Mouse (Mus musculus) midbrain, embryonic 11.5 days (tissue): ENCODE data around the gene Eme1. TPM values are rescaled to one million over a fixed set of nuclear protein-coding genes. Genes with fewer than 3 reads are reported as not detected.
"Not testable (repeated sequence)": the region's sequence is repeated elsewhere in the genome, so short reads cannot be mapped to it uniquely, and the experiment has no call there.

Experiments
- ATAC-seq: fragments of 200-750 bp; cut with Nextera tagmentation; 2 replicates; pipeline ENCODE4 v1.8.0; 2017; ENCODE audit warnings: moderate TSS enrichment, moderate library complexity; ENCODE audit not compliant: low FRiP score
- DNase-seq: peaks from one replicate; pipeline ENCODE4 v3.0.0; 2015; ENCODE audit warnings: low spot score; ENCODE audit errors: missing footprints
- H3K27ac ChIP-seq: fragments of 300-500 bp; sonication (generic); 2 replicates; pipeline ENCODE4 v1.5.1; 2014; ENCODE audit warnings: low read depth, low read length
- H3K27me3 ChIP-seq: fragments of 300-500 bp; sonication (generic); 2 replicates; pipeline ENCODE4 v1.6.1; 2014; ENCODE audit warnings: mild to moderate bottlenecking, low read length, moderate library complexity, mixed read lengths; ENCODE audit not compliant: control insufficient read depth, insufficient read depth
- H3K36me3 ChIP-seq: fragments of 300-500 bp; sonication (generic); 2 replicates; pipeline ENCODE4 v1.6.1; 2014; ENCODE audit warnings: mild to moderate bottlenecking, low read length, moderate library complexity, mixed read lengths; ENCODE audit not compliant: control insufficient read depth, insufficient read depth
- H3K4me1 ChIP-seq: fragments of 300-500 bp; sonication (generic); 2 replicates; pipeline ENCODE4 v1.6.1; 2014; ENCODE audit warnings: low read length; ENCODE audit not compliant: control insufficient read depth, insufficient read depth
- H3K4me2 ChIP-seq: fragments of 300-500 bp; sonication (generic); 2 replicates; pipeline ENCODE4 v1.6.1; 2014; ENCODE audit warnings: mild to moderate bottlenecking, moderate library complexity
- H3K4me3 ChIP-seq: fragments of 300-500 bp; sonication (generic); 2 replicates; pipeline ENCODE4 v1.5.1; 2014; ENCODE audit warnings: low read depth, low read length
- H3K9ac ChIP-seq: fragments of 300-500 bp; sonication (generic); 2 replicates; pipeline ENCODE4 v1.6.1; 2014; ENCODE audit warnings: low read length
- H3K9me3 ChIP-seq: fragments of 300-500 bp; sonication (generic); 2 replicates; pipeline ENCODE4 v1.6.1; 2016; ENCODE audit warnings: low read length; ENCODE audit not compliant: control insufficient read depth
- WGBS: fragments of 180-500 bp; shearing (Covaris S2); extraction: QIAGEN DNeasy Blood & Tissue Kit; methylation state at CpG from one replicate; pipeline ENCODE4 v1.1.7; 2014; 5-methylcytosine and 5-hydroxymethylcytosine counted together
- polyA plus RNA-seq: library from polyadenylated mRNA; unstranded; fragments of >200 nt; fragmentation: Nextera tagmentation; extraction: Ambion mirVana; gene quantifications from 2 replicates; pipeline ENCODE4 v1.2.1, GENCODE M21; 2014

Gene Eme1
- polyA plus RNA-seq, 1 experiment from 2014 or later, result 47.7 TPM

DNA sequence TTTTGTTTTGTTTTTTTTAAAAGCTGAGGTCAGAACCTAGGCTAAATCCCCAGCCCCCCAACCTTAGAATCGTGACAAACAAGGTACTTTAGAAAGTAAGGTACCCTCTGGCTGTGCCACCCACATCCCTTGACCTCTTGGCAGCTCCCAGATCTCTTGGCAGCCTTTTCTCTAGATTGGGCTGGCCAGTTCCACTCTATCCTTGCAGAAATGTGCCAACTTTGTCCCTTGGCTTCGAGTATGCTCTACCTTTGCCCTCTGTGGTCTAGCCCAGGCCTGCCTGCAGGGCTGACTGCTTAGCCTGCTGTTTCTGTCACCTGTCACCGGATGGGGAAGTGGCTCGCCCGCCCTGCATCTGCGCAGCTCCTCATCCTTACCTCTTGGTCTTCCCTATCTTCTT is 11.5 kb upstream of the Eme1 start:
- Histone ChIP-seq H3K9ac (no peak overlapping the region), H3K36me3 (peaks cover 39% of the 10 kb centered on the region), H3K4me3 (no peak overlapping the region), H3K27ac (no peak overlapping the region), H3K4me2 (no peak overlapping the region), H3K9me3 (no peaks in the 10 kb centered on the region), H3K4me1 (no peaks in the 10 kb centered on the region), H3K27me3 (no peaks in the 10 kb centered on the region)
- 92% methylated on average over 6 of the region's 6 CpGs for WGBS
- ATAC-seq (no peak), DNase-seq (no peak)

DNA sequence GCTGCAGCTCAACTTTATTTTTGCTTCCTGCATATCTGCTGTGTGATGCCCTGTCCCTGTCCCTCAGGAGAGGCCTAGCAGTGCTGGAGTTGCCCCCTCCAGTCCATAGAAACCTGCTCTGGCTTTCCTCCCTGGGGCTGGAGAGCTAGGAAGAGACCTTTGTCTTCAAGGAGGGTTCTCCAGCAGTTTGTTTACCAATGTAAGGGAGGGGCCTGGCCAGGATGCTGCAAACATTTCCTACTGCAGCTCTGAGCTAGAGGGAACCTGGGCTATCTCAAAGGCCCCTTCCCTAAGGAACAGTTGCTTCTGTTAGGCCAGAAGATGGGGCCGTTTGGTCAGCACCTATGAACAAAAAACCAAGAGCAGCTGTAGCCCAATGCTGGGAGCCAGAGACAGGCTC is 7.6 kb upstream of the Eme1 start:
- ATAC-seq (no peak), DNase-seq (no peak)
- peaks cover 12% of the 10 kb centered on the region for H3K36me3 ChIP-seq
- H3K4me3 ChIP-seq, result no peak overlapping the region
- H3K27me3 ChIP-seq, result no peaks in the 10 kb centered on the region
- no peaks in the 10 kb centered on the region for H3K9me3 ChIP-seq
- H3K27ac ChIP-seq, result no peak overlapping the region
- no peaks in the 10 kb centered on the region for H3K4me1 ChIP-seq
- 55% methylated on average over 1 of the region's 1 CpGs for WGBS
- H3K4me2 ChIP-seq, result no peak overlapping the region
- no peak overlapping the region for H3K9ac ChIP-seq

DNA sequence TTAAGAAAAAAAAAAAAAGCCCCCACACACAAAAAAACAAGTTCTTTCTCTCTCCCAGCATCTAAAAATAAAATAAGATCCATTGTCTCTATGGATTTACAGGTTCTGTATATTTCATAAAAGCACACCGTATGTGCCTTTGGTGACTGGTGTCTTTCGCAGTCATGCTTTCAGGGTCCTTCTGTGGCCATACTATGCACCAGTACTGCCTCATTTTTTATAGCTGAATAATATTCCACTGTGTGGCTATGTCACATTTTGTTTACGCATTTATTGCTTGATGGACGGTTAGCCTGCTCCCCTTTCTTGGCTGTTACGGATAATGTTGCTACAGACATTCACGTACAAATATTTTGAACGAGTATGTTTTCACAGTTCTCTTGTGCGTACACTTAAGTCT is 791 bp downstream of the Eme1 start:
- Histone ChIP-seq H3K27ac (no peak overlapping the region), H3K36me3 (peaks cover 5% of the 10 kb centered on the region), H3K4me3 (peak overlapping the region; percentile 53), H3K4me2 (peak overlapping the region; percentile 58), H3K4me1 (peaks cover 5% of the 10 kb centered on the region; the same call in 1 of the 2 replicates), H3K9me3 (no peaks in the 10 kb centered on the region), H3K27me3 (no peaks in the 10 kb centered on the region), H3K9ac (peak overlapping the region; percentile 67; the same call in 1 of the 2 replicates)
- DNase-seq (no peak), ATAC-seq (no peak)
- 45% methylated on average over 8 of the region's 8 CpGs for WGBS

DNA sequence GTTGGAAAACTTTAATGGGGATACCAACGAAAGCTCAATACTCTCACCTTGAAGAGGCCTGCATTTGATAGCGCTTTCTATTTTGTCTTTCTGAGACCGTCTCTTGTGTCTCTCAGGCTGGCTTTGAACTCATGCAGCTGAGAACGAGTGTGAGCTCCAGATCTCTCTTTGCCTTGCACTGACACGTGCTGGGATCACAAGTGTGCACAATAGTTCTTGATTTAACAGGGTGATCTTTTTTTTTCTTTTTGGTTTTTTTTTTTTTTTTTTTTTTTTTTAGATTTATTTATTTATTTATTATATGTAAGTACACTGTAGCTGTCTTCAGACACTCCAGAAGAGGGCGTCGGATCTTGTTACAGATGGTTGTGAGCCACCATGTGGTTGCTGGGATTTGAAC is 2.5 kb downstream of the Eme1 start:
- H3K36me3 ChIP-seq, result peaks cover 12% of the 10 kb centered on the region
- not testable (repeated sequence) for H3K27ac ChIP-seq, H3K4me2 ChIP-seq, H3K4me3 ChIP-seq, H3K4me1 ChIP-seq, H3K27me3 ChIP-seq, ATAC-seq, DNase-seq, H3K9ac ChIP-seq, H3K9me3 ChIP-seq
- WGBS, result 97% methylated on average over 5 of the region's 7 CpGs

DNA sequence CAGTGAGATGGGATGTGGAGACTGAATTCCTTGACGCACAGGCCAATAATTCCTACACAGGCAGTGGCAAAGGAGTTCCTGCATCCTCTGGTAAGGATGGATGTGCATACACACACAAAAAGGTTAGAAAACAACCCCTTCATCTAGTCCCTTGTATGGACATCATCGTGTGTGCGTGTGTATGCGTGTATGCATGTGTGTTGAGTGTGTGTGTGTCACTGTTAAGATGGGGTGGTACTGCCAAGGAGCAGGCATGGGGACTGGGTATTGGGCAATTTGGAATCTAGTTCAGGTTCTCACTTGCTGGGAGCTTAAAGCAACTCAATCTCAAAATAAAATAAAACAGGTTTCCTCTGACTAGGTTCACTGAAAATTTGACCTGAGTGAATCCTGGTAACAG is 7.3 kb downstream of the Eme1 start:
- Histone ChIP-seq H3K4me3 (no peak overlapping the region), H3K4me1 (no peaks in the 10 kb centered on the region), H3K36me3 (peaks cover 34% of the 10 kb centered on the region), H3K27ac (no peak overlapping the region), H3K9me3 (no peaks in the 10 kb centered on the region), H3K27me3 (no peaks in the 10 kb centered on the region), H3K4me2 (no peak overlapping the region), H3K9ac (no peak overlapping the region)
- no peak for ATAC-seq
- 96% methylated on average over 4 of the region's 4 CpGs for WGBS
- DNase-seq, result no peak

DNA sequence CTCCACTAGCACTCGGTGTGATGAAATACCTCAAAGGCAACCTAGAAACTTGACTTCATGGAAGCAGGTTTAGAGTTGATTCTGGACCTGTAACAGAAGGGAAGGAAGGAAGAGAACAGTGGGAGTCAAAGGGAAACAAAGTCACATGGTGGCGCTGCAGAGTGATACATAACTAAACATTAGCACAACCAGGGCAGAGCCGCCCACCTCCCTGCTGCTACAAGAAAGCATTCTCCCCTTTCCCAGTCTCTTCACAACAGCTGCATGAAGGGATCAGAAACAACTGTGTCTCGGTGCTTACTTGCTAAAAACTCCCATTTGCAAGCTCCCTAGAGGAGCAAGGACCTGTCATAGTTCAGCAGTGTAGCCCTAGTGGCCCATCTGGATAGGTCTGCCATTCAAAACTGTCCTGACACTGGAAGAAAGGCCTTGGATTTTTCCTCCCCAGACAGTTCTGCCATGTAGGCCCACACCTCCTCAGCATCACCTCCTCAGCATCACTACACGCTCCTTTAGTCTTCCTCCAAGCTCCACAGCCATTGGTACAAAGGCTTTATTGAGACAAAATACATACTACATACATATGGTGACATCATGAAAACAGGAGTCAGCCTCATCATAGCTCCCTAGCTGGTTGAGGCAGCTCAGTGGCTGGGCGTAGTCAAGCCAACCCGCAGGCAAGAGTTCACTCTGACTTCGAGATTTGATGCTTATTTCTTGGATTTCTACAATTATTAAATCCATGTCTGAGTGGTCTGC is 9.1 kb downstream of the Eme1 start:
- no peak for DNase-seq
- Histone ChIP-seq H3K36me3 (peaks cover 37% of the 10 kb centered on the region), H3K4me3 (no peak overlapping the region), H3K27me3 (no peaks in the 10 kb centered on the region), H3K4me2 (no peak overlapping the region), H3K4me1 (no peaks in the 10 kb centered on the region), H3K9me3 (no peaks in the 10 kb centered on the region), H3K9ac (no peak overlapping the region), H3K27ac (no peak overlapping the region)
- no peak for ATAC-seq
- 94% methylated on average over 8 of the region's 8 CpGs for WGBS

DNA sequence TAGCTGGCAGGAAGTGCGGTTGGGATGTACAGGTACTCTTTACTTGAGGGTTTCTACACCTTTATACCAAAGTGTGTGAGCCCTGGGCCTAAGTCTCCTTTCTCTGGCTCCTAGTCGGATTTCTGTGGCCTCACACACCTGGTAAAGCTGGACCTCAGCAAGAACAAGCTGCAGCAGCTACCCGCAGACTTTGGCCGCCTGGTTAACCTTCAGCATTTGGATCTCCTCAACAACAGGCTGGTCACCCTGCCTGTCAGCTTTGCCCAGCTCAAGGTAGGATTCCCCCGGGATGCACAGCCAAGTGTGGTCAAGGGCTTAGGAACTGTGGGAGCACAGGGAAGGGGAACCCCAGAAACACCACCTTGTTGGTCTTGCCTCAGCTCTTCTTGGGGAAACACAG is 19.3 kb downstream of the Eme1 start:
- H3K27ac ChIP-seq, result no peak overlapping the region
- no peak overlapping the region for H3K4me3 ChIP-seq
- peaks cover 6% of the 10 kb centered on the region for H3K4me1 ChIP-seq
- ATAC-seq (no peak), DNase-seq (peak; percentile 72)
- H3K36me3 ChIP-seq, result peaks cover 29% of the 10 kb centered on the region
- H3K9ac ChIP-seq, result no peak overlapping the region
- no peak overlapping the region for H3K4me2 ChIP-seq
- 88% methylated on average over 5 of the region's 5 CpGs for WGBS
- H3K27me3 ChIP-seq, result no peaks in the 10 kb centered on the region
- no peaks in the 10 kb centered on the region for H3K9me3 ChIP-seq

DNA sequence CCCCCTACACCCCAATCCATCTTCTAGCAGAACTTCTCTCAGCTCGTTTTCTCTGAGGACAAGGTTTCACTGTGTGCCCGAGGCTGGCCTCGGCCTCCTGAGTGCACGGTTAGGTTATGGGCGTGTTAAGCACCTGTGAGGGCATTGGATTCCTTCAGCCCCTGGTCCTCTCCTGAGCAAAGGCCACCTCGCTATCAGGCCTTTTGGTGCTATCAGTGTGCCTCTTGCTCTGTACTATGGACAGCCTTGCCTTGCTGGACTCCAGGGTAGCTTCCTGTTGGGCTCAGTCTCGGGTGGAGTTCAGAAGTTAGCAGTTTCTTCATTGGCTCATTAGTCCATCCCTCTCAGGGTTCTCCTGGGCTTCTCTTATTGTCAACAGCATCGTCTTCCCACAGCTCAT is 20.8 kb downstream of the Eme1 start:
- 89% methylated on average over 8 of the region's 8 CpGs for WGBS
- H3K4me1 ChIP-seq, result peaks cover 6% of the 10 kb centered on the region
- no peak overlapping the region for H3K4me2 ChIP-seq
- H3K9ac ChIP-seq, result no peak overlapping the region
- H3K27ac ChIP-seq, result no peak overlapping the region
- H3K36me3 ChIP-seq, result peaks cover 21% of the 10 kb centered on the region
- H3K4me3 ChIP-seq, result no peak overlapping the region
- DNase-seq (no peak), ATAC-seq (no peak)
- H3K27me3 ChIP-seq, result no peaks in the 10 kb centered on the region
- no peaks in the 10 kb centered on the region for H3K9me3 ChIP-seq

DNA sequence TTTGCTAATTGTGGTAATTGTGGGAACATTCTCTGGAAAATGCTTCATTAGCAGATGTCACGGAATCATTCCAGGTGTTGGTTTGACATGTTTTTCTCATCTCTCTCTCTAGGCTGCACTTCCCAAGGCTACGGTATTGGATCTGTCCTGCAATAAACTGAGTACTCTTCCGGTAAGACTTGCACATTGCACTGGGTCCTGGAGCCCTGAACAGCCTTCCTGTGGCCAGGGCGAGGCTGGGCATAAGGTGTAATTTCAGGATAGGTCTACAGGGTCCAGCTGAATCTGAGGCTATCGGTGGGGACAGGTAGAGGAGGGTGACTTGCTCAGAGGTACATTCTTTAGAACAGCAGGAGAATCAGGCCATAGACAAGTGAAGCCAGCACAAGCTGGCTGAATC is 21.8 kb downstream of the Eme1 start:
- WGBS, result 96% methylated on average over 5 of the region's 5 CpGs
- Histone ChIP-seq H3K9me3 (no peaks in the 10 kb centered on the region), H3K9ac (no peak overlapping the region), H3K27me3 (no peaks in the 10 kb centered on the region), H3K4me1 (peaks cover 6% of the 10 kb centered on the region), H3K27ac (no peak overlapping the region), H3K4me2 (no peak overlapping the region), H3K36me3 (peaks cover 20% of the 10 kb centered on the region), H3K4me3 (no peak overlapping the region)
- DNase-seq (peak; percentile 76), ATAC-seq (no peak)
